Mouse (Mus musculus) liver, embryonic 16.5 days (tissue): ENCODE results near the gene Ell2. TPM values are rescaled to one million over a fixed set of nuclear protein-coding genes. Genes with fewer than 3 reads are reported as not detected.
A peak's percentile ranks its signal among the peaks of the same experiment; 100 is the strongest.
"Not testable (repeated sequence)": the region's sequence is repeated elsewhere in the genome, so short reads cannot be mapped to it uniquely, and the experiment has no call there.

Experiments used
- ATAC-seq: fragments of 200-750 bp; cut with Nextera tagmentation; 2 replicates; pipeline ENCODE4 v1.8.0; 2017; ENCODE audit warnings: low read depth, mild to moderate bottlenecking, moderate number of reproducible peaks, moderate library complexity
- H3K27ac ChIP-seq: fragments of 300-500 bp; sonication (generic); 2 replicates; pipeline ENCODE4 v1.5.1; 2014; ENCODE audit warnings: mild to moderate bottlenecking, low read length
- H3K27me3 ChIP-seq: fragments of 300-500 bp; sonication (generic); 2 replicates; pipeline ENCODE4 v1.6.1; 2014; ENCODE audit warnings: low read depth, low read length, mixed read lengths; ENCODE audit not compliant: control insufficient read depth, insufficient read depth
- H3K36me3 ChIP-seq: fragments of 300-500 bp; sonication (generic); 2 replicates; pipeline ENCODE4 v1.6.1; 2014; ENCODE audit warnings: mild to moderate bottlenecking; ENCODE audit not compliant: control insufficient read depth, insufficient read depth
- H3K4me1 ChIP-seq: fragments of 300-500 bp; sonication (generic); 2 replicates; pipeline ENCODE4 v1.6.1; 2014; ENCODE audit warnings: low read depth, low read length, mixed read lengths; ENCODE audit not compliant: control insufficient read depth
- H3K4me2 ChIP-seq: fragments of 300-500 bp; sonication (generic); 2 replicates; pipeline ENCODE4 v1.6.1; 2014; ENCODE audit warnings: low read depth, low read length, mixed read lengths
- H3K4me3 ChIP-seq: fragments of 300-500 bp; sonication (generic); 2 replicates; pipeline ENCODE4 v1.5.1; 2014; ENCODE audit warnings: low read depth, mild to moderate bottlenecking, low read length
- H3K9ac ChIP-seq: fragments of 300-500 bp; sonication (generic); 2 replicates; pipeline ENCODE4 v1.6.1; 2014; ENCODE audit warnings: low read depth, low read length
- H3K9me3 ChIP-seq: fragments of 300-500 bp; sonication (generic); replicated peaks from 2 replicates; pipeline ENCODE4 v1.6.1; 2016; ENCODE audit warnings: low read length; ENCODE audit not compliant: control insufficient read depth
- WGBS: fragments of 180-500 bp; shearing (Covaris S2); extraction: QIAGEN DNeasy Blood & Tissue Kit; methylation state at CpG from one replicate; pipeline ENCODE4 v1.1.7; 2014; ENCODE audit not compliant: insufficient replicate concordance; 5-methylcytosine and 5-hydroxymethylcytosine counted together
- polyA plus RNA-seq: library from polyadenylated mRNA; unstranded; fragments of >200 nt; fragmentation: Nextera tagmentation; extraction: Ambion mirVana; gene quantifications from 2 replicates; pipeline ENCODE4 v1.2.1, GENCODE M21; 2015

The Ell2 gene
- polyA plus RNA-seq, 1 experiment from 2014 or later: 31.2 TPM

- Histone ChIP-seq H3K36me3 (peaks cover 7% of the 10 kb centered on the region; the same call in 1 of the 2 replicates), H3K4me2 (peak overlapping the region; percentile 68), H3K27me3 (no peaks in the 10 kb centered on the region), H3K4me1 (peaks cover 29% of the 10 kb centered on the region), H3K4me3 (peak overlapping the region; percentile 95), H3K27ac (peak overlapping the region; percentile 93), H3K9ac (peak overlapping the region; percentile 96), H3K9me3 (no peaks in the 10 kb centered on the region)
- 9% methylated on average over 4 of the region's 4 CpGs for WGBS
- no peak for ATAC-seq
Observed at GRCm38 (mm10) chr13:75709026-75709778, 2.6 kb downstream of the Ell2 start.

- Histone ChIP-seq H3K27ac (peak overlapping the region; percentile 93), H3K4me1 (peaks cover 38% of the 10 kb centered on the region), H3K36me3 (peaks cover 7% of the 10 kb centered on the region; the same call in 1 of the 2 replicates), H3K9me3 (no peaks in the 10 kb centered on the region), H3K27me3 (no peaks in the 10 kb centered on the region), H3K4me3 (peak overlapping the region; percentile 95), H3K9ac (peak overlapping the region; percentile 96), H3K4me2 (peak overlapping the region; percentile 68)
- 34% methylated on average over 6 of the region's 6 CpGs for WGBS
- no peak for ATAC-seq
Observed at GRCm38 (mm10) chr13:75710152-75710551, 3.6 kb downstream of the Ell2 start.

GRCm38 (mm10) chr13:75711517-75711916 lies 5.0 kb downstream of the Ell2 start:
- 0 out of 2 replicates have a peak overlapping the region, but pooled peaks have one; percentile 21 for H3K9ac ChIP-seq
- peak overlapping the region; percentile 13 for H3K4me3 ChIP-seq
- peak overlapping the region; percentile 33; the same call in 1 of the 2 replicates for H3K27ac ChIP-seq
- peaks cover 46% of the 10 kb centered on the region for H3K4me1 ChIP-seq
- not testable (repeated sequence) for ATAC-seq, H3K36me3 ChIP-seq, H3K27me3 ChIP-seq, H3K9me3 ChIP-seq
- peak overlapping the region; percentile 47; the same call in 1 of the 2 replicates for H3K4me2 ChIP-seq
- 80% methylated on average over 3 of the region's 4 CpGs for WGBS

- not testable (repeated sequence) for H3K27ac ChIP-seq, H3K9ac ChIP-seq, H3K27me3 ChIP-seq, ATAC-seq, H3K4me2 ChIP-seq, H3K36me3 ChIP-seq, H3K4me3 ChIP-seq, H3K9me3 ChIP-seq
- H3K4me1 ChIP-seq: peaks cover 49% of the 10 kb centered on the region
- WGBS: 65% methylated on average over 3 of the region's 5 CpGs
Observed at GRCm38 (mm10) chr13:75712544-75712943, 6.0 kb downstream of the Ell2 start.

GRCm38 (mm10) chr13:75714407-75714806 lies 7.8 kb downstream of the Ell2 start:
- Histone ChIP-seq H3K4me2 (peak overlapping the region; percentile 7), H3K9ac (0 out of 2 replicates have a peak overlapping the region, but pooled peaks have one; percentile 22), H3K4me1 (peaks cover 60% of the 10 kb centered on the region), H3K27me3 (no peaks in the 10 kb centered on the region), H3K4me3 (no peak overlapping the region; the same call in 1 of the 2 replicates), H3K9me3 (no peaks in the 10 kb centered on the region), H3K36me3 (peaks cover 3% of the 10 kb centered on the region; the same call in 1 of the 2 replicates), H3K27ac (peak overlapping the region; percentile 64)
- ATAC-seq: no peak
- WGBS: 84% methylated on average over 6 of the region's 6 CpGs

- Histone ChIP-seq H3K27me3 (no peaks in the 10 kb centered on the region), H3K4me1 (peaks cover 74% of the 10 kb centered on the region), H3K9ac (no peak overlapping the region), H3K27ac (peak overlapping the region; percentile 72), H3K36me3 (peaks cover 3% of the 10 kb centered on the region; the same call in 1 of the 2 replicates), H3K4me3 (peak overlapping the region; percentile 15; the same call in 1 of the 2 replicates), H3K9me3 (no peaks in the 10 kb centered on the region), H3K4me2 (peak overlapping the region; percentile 49)
- ATAC-seq: peak; percentile 79
- 32% methylated on average over 3 of the region's 3 CpGs for WGBS
Observed at GRCm38 (mm10) chr13:75717638-75718302, 11.2 kb downstream of the Ell2 start.

- H3K4me1 ChIP-seq: peaks cover 70% of the 10 kb centered on the region
- H3K36me3 ChIP-seq: peaks cover 3% of the 10 kb centered on the region; the same call in 1 of the 2 replicates
- no peak overlapping the region for H3K9ac ChIP-seq
- peak overlapping the region; percentile 49 for H3K4me2 ChIP-seq
- peak overlapping the region; percentile 15; the same call in 1 of the 2 replicates for H3K4me3 ChIP-seq
- no peak for ATAC-seq
- no peaks in the 10 kb centered on the region for H3K9me3 ChIP-seq
- peak overlapping the region; percentile 72 for H3K27ac ChIP-seq
- no peaks in the 10 kb centered on the region for H3K27me3 ChIP-seq
Observed at GRCm38 (mm10) chr13:75718376-75718775, 11.8 kb downstream of the Ell2 start.

- Histone ChIP-seq H3K4me1 (peaks cover 70% of the 10 kb centered on the region), H3K9me3 (no peaks in the 10 kb centered on the region), H3K27me3 (no peaks in the 10 kb centered on the region), H3K36me3 (peaks cover 3% of the 10 kb centered on the region; the same call in 1 of the 2 replicates), H3K4me2 (peak overlapping the region; percentile 61), H3K4me3 (peak overlapping the region; percentile 27; the same call in 1 of the 2 replicates), H3K9ac (peak overlapping the region; percentile 36; the same call in 1 of the 2 replicates), H3K27ac (peak overlapping the region; percentile 78)
- WGBS: 28% methylated on average over 4 of the region's 4 CpGs
- ATAC-seq: peak; percentile 93
Observed at GRCm38 (mm10) chr13:75719645-75720044, 13.1 kb downstream of the Ell2 start.
